Mouse (Mus musculus) lung, embryonic 14.5 days (tissue): Measurements from ENCODE around the gene Higd2a. TPM values are rescaled to one million over a fixed set of nuclear protein-coding genes. Genes with fewer than 3 reads are reported as not detected.

Experiments used
- ATAC-seq: fragments of 200-750 bp; cut with Nextera tagmentation; 2 replicates; pipeline ENCODE4 v1.8.0; 2017; ENCODE audit warnings: mild to moderate bottlenecking, moderate TSS enrichment, moderate library complexity; ENCODE audit not compliant: insufficient read depth
- DNase-seq: peaks from one replicate; pipeline ENCODE4 v3.0.0-alpha.2; 2015
- H3K27ac ChIP-seq: fragments of 300-500 bp; sonication (generic); 2 replicates; pipeline ENCODE4 v1.5.1; 2014; ENCODE audit warnings: low read depth, mild to moderate bottlenecking, moderate library complexity
- H3K27me3 ChIP-seq: fragments of 300-500 bp; sonication (generic); 2 replicates; pipeline ENCODE4 v1.6.1; 2014; ENCODE audit warnings: low read length, control low read depth; ENCODE audit not compliant: insufficient read depth
- H3K36me3 ChIP-seq: fragments of 300-500 bp; sonication (generic); 2 replicates; pipeline ENCODE4 v1.6.1; 2014; ENCODE audit warnings: control low read depth; ENCODE audit not compliant: insufficient read depth
- H3K4me1 ChIP-seq: fragments of 300-500 bp; sonication (generic); 2 replicates; pipeline ENCODE4 v1.6.1; 2014; ENCODE audit warnings: antibody characterized with exemption, control low read depth; ENCODE audit not compliant: insufficient read depth
- H3K4me2 ChIP-seq: fragments of 300-500 bp; sonication (generic); 2 replicates; pipeline ENCODE4 v1.6.1; 2014; ENCODE audit warnings: mild to moderate bottlenecking
- H3K4me3 ChIP-seq: fragments of 300-500 bp; sonication (generic); 2 replicates; pipeline ENCODE4 v1.5.1; 2014; ENCODE audit warnings: low read depth, low read length
- H3K9ac ChIP-seq: fragments of 300-500 bp; sonication (generic); 2 replicates; pipeline ENCODE4 v1.6.1; 2014
- H3K9me3 ChIP-seq: fragments of 300-500 bp; sonication (generic); 2 replicates; pipeline ENCODE4 v1.6.1; 2016; ENCODE audit warnings: low read depth, low read length, control low read depth
- CTCF ChIP-seq: IDR thresholded peaks from 2 replicates; pipeline ENCODE4 v1.5.1; 2016; ENCODE audit warnings: antibody characterized with exemption, low read depth
- WGBS: fragments of 180-500 bp; shearing (Covaris S2); extraction: QIAGEN DNeasy Blood & Tissue Kit; methylation state at CpG from one replicate; pipeline ENCODE4 v1.1.7; 2014; 5-methylcytosine and 5-hydroxymethylcytosine counted together
- microRNA-seq: library from miRNA; unstranded; fragments of <30 nt; microRNA quantifications from one replicate; pipeline ENCODE4, GENCODE M21; 2016; ENCODE audit warnings: borderline number of aligned reads
- polyA plus RNA-seq: library from polyadenylated mRNA; unstranded; fragments of >200 nt; fragmentation: Nextera tagmentation; extraction: Ambion mirVana; gene quantifications from 2 replicates; pipeline ENCODE4 v1.2.1, GENCODE M21; 2014

Gene Higd2a
- polyA plus RNA-seq, 1 experiment from 2014 or later: 167 TPM

DNA sequence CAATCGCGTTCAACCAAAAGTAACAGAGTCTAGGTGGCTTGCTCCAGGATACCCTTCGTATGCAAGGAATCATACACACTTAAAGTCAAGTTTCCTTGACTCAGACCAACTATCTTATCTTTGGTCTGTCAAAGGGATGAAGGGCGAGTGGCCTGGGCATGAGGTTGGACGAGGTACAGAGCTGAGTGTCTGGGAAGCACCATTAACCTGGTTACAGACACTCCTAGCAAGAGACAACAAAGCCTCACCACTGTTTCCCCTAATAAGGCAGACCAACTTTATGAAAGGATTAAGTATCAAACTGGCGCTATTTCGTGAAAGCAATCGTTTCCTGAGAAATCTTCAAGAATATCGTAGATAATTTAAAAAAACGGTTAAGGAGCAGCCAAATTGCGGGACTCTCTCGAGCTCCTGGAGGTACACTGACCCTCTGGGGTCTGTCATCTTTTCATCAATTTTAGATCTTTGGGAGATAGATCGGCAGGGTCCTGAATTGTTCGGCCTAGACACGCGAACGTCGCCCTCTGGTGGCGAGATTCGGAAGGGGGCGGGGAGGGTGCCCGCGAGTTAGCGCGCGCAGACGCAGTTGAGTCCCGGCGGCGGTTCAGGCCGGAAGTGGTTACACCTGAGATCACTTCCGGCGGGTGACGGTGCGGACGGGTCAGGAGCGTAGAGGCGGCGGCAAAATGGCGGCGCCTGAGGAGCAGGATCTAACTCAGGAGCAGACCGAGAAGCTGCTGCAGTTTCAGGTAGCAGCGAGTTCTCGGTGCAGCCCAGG, 31.3 kb downstream of the Higd2a start, which contains the start of gene Faf2:
Gene Faf2 (plus strand): TSS at position 630 of the 778 bp plus-strand sequence.
- H3K9me3 ChIP-seq: no peaks in the 10 kb centered on the region
- peaks cover 3% of the 10 kb centered on the region; the same call in 1 of the 2 replicates for H3K36me3 ChIP-seq
- H3K4me3 ChIP-seq: peak within 1 kb of the TSS; percentile 97
- peak within 1 kb of the TSS; percentile 94 for H3K9ac ChIP-seq
- H3K27ac ChIP-seq: peak within 1 kb of the TSS; percentile 88
- no peaks in the 10 kb centered on the region for H3K27me3 ChIP-seq
- peak; percentile 99 for DNase-seq
- H3K4me1 ChIP-seq: 0 out of 2 replicates have a peak, but pooled peaks cover 3% of the 10 kb centered on the region
- ATAC-seq: peak; percentile 98
- 9% methylated on average over 44 of the region's 44 CpGs for WGBS
- H3K4me2 ChIP-seq: peak within 1 kb of the TSS; percentile 90
- TF ChIP-seq CTCF: peak; percentile 97

DNA sequence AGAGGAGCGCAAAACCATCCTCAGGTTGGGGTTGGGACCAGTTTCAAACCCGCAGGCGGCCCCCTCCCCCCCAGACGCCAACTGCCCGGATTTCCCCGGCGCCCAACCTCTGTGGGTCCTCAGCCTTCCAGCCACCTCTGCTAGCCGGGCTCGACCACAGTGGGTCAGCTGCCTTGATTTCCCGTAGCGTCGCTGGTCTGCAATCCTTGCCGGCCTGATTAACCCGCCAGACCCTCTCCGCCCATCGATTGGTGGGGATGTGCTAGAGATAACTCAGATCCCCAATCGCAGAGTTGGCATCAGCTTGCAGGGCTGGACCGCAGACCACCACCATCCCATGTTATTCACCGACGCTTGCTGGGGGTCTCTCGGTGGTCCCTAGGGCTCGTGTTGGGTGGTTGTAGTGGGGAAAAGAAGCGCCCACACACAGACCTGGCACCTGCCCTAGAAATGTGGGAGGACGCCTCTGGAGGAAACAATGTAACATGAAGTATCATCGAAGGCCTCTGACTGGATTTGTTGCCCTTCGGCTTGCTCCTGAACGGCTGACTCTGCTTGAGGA, 32.0 kb downstream of the Higd2a start:
- ATAC-seq (peak; percentile 67), DNase-seq (peak; percentile 24)
- Histone ChIP-seq H3K9ac (peak overlapping the region; percentile 94), H3K4me2 (peak overlapping the region; percentile 90), H3K36me3 (peaks cover 3% of the 10 kb centered on the region; the same call in 1 of the 2 replicates), H3K9me3 (no peaks in the 10 kb centered on the region), H3K27ac (peak overlapping the region; percentile 88), H3K4me3 (peak overlapping the region; percentile 97), H3K27me3 (no peaks in the 10 kb centered on the region), H3K4me1 (0 out of 2 replicates have a peak, but pooled peaks cover 3% of the 10 kb centered on the region)
- 1% methylated on average over 27 of the region's 27 CpGs for WGBS
- no peak for TF ChIP-seq CTCF

DNA sequence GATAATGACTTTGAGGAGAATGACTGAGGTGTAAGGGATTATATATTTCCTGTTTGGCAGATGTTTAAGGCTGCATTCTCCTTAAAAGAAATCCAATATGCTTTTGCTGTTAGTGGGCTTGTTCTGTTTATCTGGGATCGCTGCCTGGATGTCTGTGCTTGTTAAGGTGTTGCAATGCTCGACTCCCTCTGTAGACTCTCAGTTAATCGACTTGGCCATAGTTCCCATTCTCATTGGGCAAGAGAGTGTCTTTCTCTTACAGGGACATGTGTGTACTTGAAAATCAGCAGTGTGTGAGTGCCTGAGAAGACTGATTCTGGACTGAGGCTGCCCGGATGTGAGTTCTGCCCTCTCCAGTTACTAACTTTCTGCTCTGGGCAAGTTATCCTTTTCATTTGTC, 39.1 kb downstream of the Higd2a start:
- ATAC-seq: no peak
- Histone ChIP-seq H3K27ac (no peak overlapping the region), H3K27me3 (no peaks in the 10 kb centered on the region), H3K36me3 (0 out of 2 replicates have a peak, but pooled peaks cover 7% of the 10 kb centered on the region), H3K4me3 (no peak overlapping the region), H3K9ac (no peak overlapping the region), H3K9me3 (no peaks in the 10 kb centered on the region), H3K4me1 (no peaks in the 10 kb centered on the region), H3K4me2 (no peak overlapping the region)
- no peak for DNase-seq
- WGBS: 74% methylated on average over 4 of the region's 4 CpGs
- TF ChIP-seq CTCF: no peak

DNA sequence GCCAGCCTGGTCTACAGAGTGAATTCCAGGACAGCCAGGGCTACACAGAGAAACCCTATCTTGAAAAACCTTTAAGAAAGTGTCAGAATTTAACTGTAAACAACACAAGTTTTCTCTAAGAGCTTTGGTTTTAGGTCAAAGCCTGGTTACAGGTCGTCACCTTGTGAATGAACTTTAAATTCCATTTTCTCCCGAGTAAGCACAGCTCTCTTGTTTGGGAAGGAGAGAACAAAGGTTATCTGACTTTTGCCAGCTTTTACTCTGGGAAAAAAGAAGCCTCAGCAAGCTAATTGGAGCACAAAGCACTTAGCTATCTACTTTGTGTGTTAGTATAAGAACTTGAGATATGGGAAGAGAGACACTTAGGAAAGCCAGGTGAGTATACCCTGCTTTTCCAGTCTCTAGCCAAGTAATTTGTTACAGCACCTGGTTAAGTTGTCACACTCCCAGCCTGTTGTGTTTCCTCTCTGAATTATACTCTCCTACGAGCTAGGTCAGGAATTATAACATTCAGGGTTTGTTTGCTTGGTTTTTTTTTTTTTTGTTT, 42.8 kb downstream of the Higd2a start:
- WGBS: 40% methylated on average over 3 of the region's 3 CpGs
- Histone ChIP-seq H3K36me3 (peaks cover 17% of the 10 kb centered on the region; the same call in 1 of the 2 replicates), H3K27ac (peak overlapping the region; percentile 12; the same call in 1 of the 2 replicates), H3K4me2 (no peak overlapping the region), H3K27me3 (no peaks in the 10 kb centered on the region), H3K4me3 (no peak overlapping the region), H3K9me3 (no peaks in the 10 kb centered on the region), H3K4me1 (no peaks in the 10 kb centered on the region), H3K9ac (no peak overlapping the region)
- DNase-seq (peak; percentile 3), ATAC-seq (no peak)
- TF ChIP-seq CTCF: no peak

DNA sequence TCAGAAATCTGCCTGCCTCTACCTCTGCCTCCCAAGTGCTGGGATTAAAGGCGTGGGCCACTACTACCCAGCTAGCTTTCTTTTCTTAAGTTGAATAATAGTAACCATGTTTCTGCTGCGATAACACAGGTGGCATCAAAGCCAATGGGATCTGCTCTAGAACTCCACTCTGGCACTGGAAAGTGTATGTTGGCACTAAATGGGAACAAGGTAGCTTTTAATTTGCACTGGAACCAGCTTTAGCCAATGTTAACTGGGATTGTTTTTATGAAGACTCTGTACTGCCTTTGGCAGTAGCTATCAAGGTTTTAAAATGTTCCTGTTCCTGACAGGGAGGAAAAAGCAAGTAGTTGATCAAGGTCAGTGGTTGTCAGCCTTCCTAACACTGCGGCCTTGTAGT, 45.0 kb downstream of the Higd2a start:
- Histone ChIP-seq H3K4me2 (no peak overlapping the region), H3K27ac (no peak overlapping the region), H3K4me1 (no peaks in the 10 kb centered on the region), H3K4me3 (no peak overlapping the region), H3K9ac (no peak overlapping the region), H3K9me3 (no peaks in the 10 kb centered on the region), H3K36me3 (peaks cover 32% of the 10 kb centered on the region), H3K27me3 (no peaks in the 10 kb centered on the region)
- ATAC-seq (no peak), DNase-seq (no peak)
- TF ChIP-seq CTCF: no peak
- 94% methylated on average over 3 of the region's 3 CpGs for WGBS

Small RNAs within 50 kb of the gene (microRNA-seq; reads per million reads assigned to microRNA genes)
- gene Gm24195: not detected

Other genes with a start within 250 kb of the Higd2a start
- 12.2 TPM in 2 replicates for gene Cplx2, start 218.9 kb upstream of the Higd2a start, polyA plus RNA-seq
- 152 and 155 TPM in 2 replicates for gene Thoc3, start 121.4 kb upstream of the Higd2a start, polyA plus RNA-seq
- gene Simc1, start 86.4 kb upstream of the Higd2a start, polyA plus RNA-seq: 15.0 and 16.3 TPM in 2 replicates
- 137 and 145 TPM in 2 replicates for gene 4833439L19Rik, start 24.8 kb upstream of the Higd2a start, polyA plus RNA-seq
- gene Arl10, start 15.2 kb upstream of the Higd2a start, polyA plus RNA-seq: 23.8 and 28.2 TPM in 2 replicates
- 70.2 and 84.2 TPM in 2 replicates for gene Nop16, start 117 bp upstream of the Higd2a start, polyA plus RNA-seq
- gene Cltb, start 21.1 kb downstream of the Higd2a start, polyA plus RNA-seq: 32.2 and 34.1 TPM in 2 replicates
- 103 and 106 TPM in 2 replicates for gene Faf2, start 31.6 kb downstream of the Higd2a start, polyA plus RNA-seq
- 59.9 and 63.4 TPM in 2 replicates for gene Rnf44, start 103.7 kb downstream of the Higd2a start, polyA plus RNA-seq
- gene Cdhr2, start 111.3 kb downstream of the Higd2a start, polyA plus RNA-seq: 0.04 TPM in 1 of 2 replicates, not detected in the other
- gene Gprin1, start 159.7 kb downstream of the Higd2a start, polyA plus RNA-seq: 0.34 and 0.53 TPM in 2 replicates
- gene Sncb, start 176.4 kb downstream of the Higd2a start, polyA plus RNA-seq: not detected in 2 replicates
- not detected in 2 replicates for gene Eif4e1b, start 193.8 kb downstream of the Higd2a start, polyA plus RNA-seq
- gene Tspan17, start 199.2 kb downstream of the Higd2a start, polyA plus RNA-seq: 6.5 and 8.7 TPM in 2 replicates